Comparison of ENCODE assay signal across 8 mouse cellular contexts in genomic region chr19:32756900-32757725, GRCm38 (mm10). TPM values are rescaled to one million over a fixed set of nuclear protein-coding genes. Genes with fewer than 3 reads are reported as not detected.
DNase-seq lines count a peak whose midpoint lies in the region; ATAC-seq lines count a peak whose summit lies in the region.

Gene Pten (plus strand): TSS chr19:32757497.

- peak within 1 kb of the TSS; percentile 99 for H3K9ac ChIP-seq in heart, embryonic 13.5 days
- peak within 1 kb of the TSS; percentile 97 for H3K9ac ChIP-seq in liver, embryonic 12.5 days

- peak; percentile 88 for ATAC-seq in heart, embryonic 13.5 days (ENCODE audit: extremely low read depth, insufficient number of reproducible peaks, low FRiP score, low TSS enrichment)
- peak; percentile 90 for ATAC-seq in liver, embryonic 12.5 days

- H3K4me2 ChIP-seq in heart, embryonic 13.5 days, result peak within 1 kb of the TSS; percentile 96
- H3K4me2 ChIP-seq in liver, embryonic 12.5 days, result peak within 1 kb of the TSS; percentile 94

- peaks cover 16% of the 10 kb centered on the region for H3K27me3 ChIP-seq in heart, embryonic 13.5 days (replicated peaks)
- H3K27me3 ChIP-seq in liver, embryonic 12.5 days (replicated peaks), result peaks cover 9% of the 10 kb centered on the region; the same call in 1 of the 2 replicates
- no peaks in the 10 kb centered on the region for H3K27me3 ChIP-seq in splenic B cell, adult 2 months (ENCODE audit: control insufficient read depth, insufficient read depth, low read length, poor library complexity, severe bottlenecking)

- WGBS in heart, embryonic 13.5 days, result under 1% methylated on average over 61 of the region's 77 CpGs
- 2% methylated on average over 73 of the region's 77 CpGs for WGBS in liver, embryonic 12.5 days (ENCODE audit: insufficient replicate concordance)

- peak within 1 kb of the TSS; percentile 99 for H3K4me3 ChIP-seq in heart, embryonic 13.5 days
- peak within 1 kb of the TSS; percentile 96 for H3K4me3 ChIP-seq in liver, embryonic 12.5 days

- no peaks in the 10 kb centered on the region for H3K9me3 ChIP-seq in heart, embryonic 13.5 days
- no peaks in the 10 kb centered on the region for H3K9me3 ChIP-seq in liver, embryonic 12.5 days (replicated peaks)

- peak within 1 kb of the TSS; percentile 100 for H3K27ac ChIP-seq in heart, embryonic 13.5 days (replicated peaks)
- peak within 1 kb of the TSS; percentile 93 for H3K27ac ChIP-seq in liver, embryonic 12.5 days

- no peaks in the 10 kb centered on the region; the same call in 1 of the 2 replicates for H3K36me3 ChIP-seq in heart, embryonic 13.5 days
- H3K36me3 ChIP-seq in liver, embryonic 12.5 days, result no peaks in the 10 kb centered on the region
- no peaks in the 10 kb centered on the region for H3K36me3 ChIP-seq in splenic B cell, adult 2 months (ENCODE audit: control insufficient read depth, insufficient read depth, low read length, poor library complexity, severe bottlenecking)

- DNase-seq in CD8-positive naive resting alpha-beta T cell, adult 2 months (ENCODE audit: low read depth in 2 of 2, low spot score in 2 of 2), result peak; percentile 92 to 94
- peak; percentile 84 for DNase-seq in c-Kit-negative CD71-positive TER-119-positive erythroid progenitor cells, embryonic 14.5 days (ENCODE audit: low read depth, low spot score)
- DNase-seq in fibroblast of lung, adult 2 months (ENCODE audit: low read depth), result peak; percentile 80
- peak; percentile 98 for DNase-seq in kidney, postnatal 10 days
- DNase-seq in naive thymus-derived CD4-positive, alpha-beta T cell, adult 2 months (ENCODE audit: low read depth), result peak; percentile 96
- DNase-seq in splenic B cell, adult 2 months (ENCODE audit: low read depth, low spot score), result peak; percentile 96

- H3K4me1 ChIP-seq in heart, embryonic 13.5 days, result peaks cover 33% of the 10 kb centered on the region
- H3K4me1 ChIP-seq in liver, embryonic 12.5 days, result peaks cover 42% of the 10 kb centered on the region

RNA-seq across cellular contexts. Expression of gene Pten, which starts in this region (rescaled TPM):
- polyA plus RNA-seq in heart, embryonic 13.5 days (2015; fragmentation: Nextera tagmentation; extraction: Ambion mirVana), result 3.9 and 4.3 TPM in 2 replicates
- polyA plus RNA-seq in liver, embryonic 12.5 days (2016; fragmentation: Nextera tagmentation; extraction: Ambion mirVana), result 5.4 and 5.9 TPM in 2 replicates

Comparison
In these comparisons a context has a peak if more than half of its experiments do, and no peak if none do; other contexts are left out.
1. Peak in every context shown above with its lines: DNase-seq, ATAC-seq, H3K4me3 ChIP-seq and H3K27ac ChIP-seq.